Mouse (Mus musculus): ENCODE measurements around the gene Cfap52.
A peak's percentile ranks its signal among the peaks of the same experiment; 100 is the strongest.

Gene Cfap52

DNA sequence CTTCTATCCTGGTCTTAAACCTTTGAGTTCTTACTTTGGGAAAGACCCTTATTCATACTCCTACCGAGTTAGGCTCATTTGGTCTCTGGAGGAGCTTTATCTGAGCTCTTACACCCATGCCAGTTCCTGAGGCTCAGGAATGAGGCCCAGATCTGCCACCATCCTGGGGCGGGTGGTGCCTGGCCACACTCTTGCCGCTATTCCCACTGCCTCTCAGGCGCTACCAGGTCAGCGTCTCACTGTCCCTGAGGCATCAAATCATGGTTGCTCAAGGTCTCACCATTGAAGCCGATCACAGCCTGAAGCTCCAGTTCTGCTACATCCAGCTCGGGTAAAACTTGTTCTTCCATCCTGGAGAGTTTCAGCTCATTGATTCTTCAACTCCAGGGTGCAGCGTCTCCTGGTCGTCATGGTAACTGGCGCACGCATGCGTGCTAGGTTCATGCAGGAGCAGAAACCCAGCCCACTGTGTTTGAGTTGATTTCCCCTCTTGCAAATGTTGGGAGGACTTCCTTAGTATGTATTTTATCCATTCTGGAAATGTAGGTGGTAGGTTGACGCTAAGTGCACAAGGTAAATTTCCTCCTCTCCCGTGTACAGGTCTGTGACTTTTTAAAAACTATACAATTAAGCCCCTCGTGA lies at the start of gene Cfap52:
Gene Cfap52 (minus strand): TSS at position 410 of the 642 bp plus-strand sequence.
- DNase-seq (ENCODE audit: low read depth, low spot score): peak; percentile 94

DNA sequence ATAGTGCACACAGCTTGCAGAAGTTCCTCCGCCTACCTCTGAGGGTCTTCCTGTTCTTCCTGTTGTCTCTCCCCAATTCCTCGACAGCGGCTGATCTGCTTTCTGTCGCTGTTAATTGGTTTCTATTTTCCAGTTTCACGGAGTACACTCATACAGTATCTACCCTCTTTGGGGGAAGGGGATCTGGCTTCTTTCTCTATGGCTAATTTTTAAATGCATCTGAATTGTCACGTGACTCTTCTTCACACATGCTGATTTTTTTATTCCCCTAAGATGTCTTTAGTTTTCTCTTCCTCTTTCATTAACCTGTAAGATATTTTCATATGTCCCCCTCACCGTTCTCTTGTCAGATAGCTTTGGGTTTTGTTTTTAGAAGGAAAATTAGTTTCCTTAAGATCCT lies 46.8 kb upstream of the Cfap52 start:
- DNase-seq (ENCODE audit: low read depth, low spot score): no peak

DNA sequence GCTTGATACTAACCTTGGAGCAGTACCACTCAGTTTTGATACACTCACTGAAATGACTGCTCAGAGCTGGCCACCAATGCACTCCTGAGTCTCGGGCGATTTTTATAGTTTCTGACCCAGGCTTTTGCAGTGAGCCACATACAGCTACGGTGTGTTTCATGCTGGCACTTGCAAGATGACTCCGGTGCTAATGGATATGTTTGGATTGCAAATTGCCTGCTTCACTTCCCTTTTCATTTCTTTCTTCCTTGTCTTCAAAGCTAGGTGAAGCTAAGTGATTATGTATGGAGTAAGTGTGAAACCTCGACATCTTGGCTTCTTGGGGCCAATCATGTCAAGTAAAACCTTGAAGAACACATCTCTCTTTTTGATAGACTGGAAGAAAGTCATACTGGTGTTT lies 43.9 kb upstream of the Cfap52 start:
- DNase-seq (ENCODE audit: low read depth, low spot score): no peak

DNA sequence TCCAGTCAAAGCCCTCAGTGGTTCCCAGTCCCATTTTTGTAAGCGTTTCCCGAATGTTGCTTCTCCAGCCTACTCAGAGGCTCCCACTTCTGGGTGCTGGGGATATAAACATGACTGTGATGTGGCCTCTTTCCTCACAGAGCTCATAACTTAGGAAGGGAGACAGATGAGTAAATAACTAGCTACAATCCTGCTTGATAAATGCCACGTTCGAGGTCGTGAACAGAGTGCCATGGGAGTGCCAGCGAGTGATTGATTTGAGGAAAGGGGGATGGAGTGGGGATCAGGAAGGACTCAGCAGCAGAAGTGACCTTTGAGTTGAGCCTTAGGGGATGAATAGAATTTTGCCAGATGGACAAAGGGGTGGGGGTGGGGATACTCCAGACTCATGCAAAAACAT lies 42.2 kb upstream of the Cfap52 start:
- DNase-seq (ENCODE audit: low read depth, low spot score): no peak

- DNase-seq (ENCODE audit: low read depth, low spot score): no peak
These were observed 40.9 kb upstream of the Cfap52 start for GRCm38 (mm10) chr11:68006216-68006789.

- DNase-seq (ENCODE audit: low read depth, low spot score): peak; percentile 54
These were observed 38.7 kb upstream of the Cfap52 start for GRCm38 (mm10) chr11:68004191-68004590.

DNA sequence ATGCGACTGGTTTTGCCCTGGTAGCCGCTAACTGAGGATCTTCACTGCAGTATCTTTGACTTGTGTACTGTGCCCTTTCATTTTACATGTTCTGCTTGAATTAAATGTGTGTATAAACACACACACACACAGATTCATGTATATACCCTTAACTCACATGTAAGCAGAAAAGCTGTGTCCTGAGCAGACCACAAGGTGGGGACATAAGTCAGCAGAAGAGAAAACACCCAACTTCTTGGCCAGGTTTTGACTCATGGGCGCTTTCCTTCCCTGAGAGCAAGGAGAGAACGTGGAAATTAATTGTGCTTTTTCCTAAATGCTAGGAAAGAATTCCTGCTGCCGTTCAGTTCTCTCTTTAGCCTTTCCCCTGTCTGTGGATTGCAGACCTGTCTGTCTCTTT lies 34.2 kb upstream of the Cfap52 start:
- DNase-seq (ENCODE audit: low read depth, low spot score): peak; percentile 33

- no peak for DNase-seq (ENCODE audit: low read depth, low spot score)
These were observed 33.5 kb upstream of the Cfap52 start for GRCm38 (mm10) chr11:67998905-67999304.

DNA sequence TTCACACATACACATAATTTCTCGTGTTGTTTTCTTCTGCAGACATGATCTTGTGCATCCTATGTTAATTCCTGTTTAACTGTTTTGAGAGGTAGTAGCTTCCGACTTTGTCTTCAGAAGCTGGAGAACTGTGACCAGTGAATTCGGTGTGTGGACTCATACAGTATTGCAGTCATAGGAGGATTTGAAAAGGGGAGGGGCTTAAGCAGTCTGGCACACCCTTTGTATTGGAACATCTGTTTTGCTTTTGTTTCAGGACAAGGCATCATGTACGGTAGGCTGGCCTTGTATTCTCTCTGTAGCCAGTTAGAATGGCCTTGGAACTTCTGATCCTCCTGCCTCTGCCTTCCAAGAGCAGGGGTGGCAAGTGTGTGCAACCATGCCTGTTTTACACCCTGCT lies 30.5 kb upstream of the Cfap52 start:
- peak; percentile 16 for DNase-seq (ENCODE audit: low read depth, low spot score)

GRCm38 (mm10) chr11:67991240-67991639 lies 25.8 kb upstream of the Cfap52 start:
- DNase-seq (ENCODE audit: low read depth, low spot score): no peak

- no peak for DNase-seq (ENCODE audit: low read depth, low spot score)
These were observed 18.1 kb upstream of the Cfap52 start for GRCm38 (mm10) chr11:67983564-67983963.

DNA sequence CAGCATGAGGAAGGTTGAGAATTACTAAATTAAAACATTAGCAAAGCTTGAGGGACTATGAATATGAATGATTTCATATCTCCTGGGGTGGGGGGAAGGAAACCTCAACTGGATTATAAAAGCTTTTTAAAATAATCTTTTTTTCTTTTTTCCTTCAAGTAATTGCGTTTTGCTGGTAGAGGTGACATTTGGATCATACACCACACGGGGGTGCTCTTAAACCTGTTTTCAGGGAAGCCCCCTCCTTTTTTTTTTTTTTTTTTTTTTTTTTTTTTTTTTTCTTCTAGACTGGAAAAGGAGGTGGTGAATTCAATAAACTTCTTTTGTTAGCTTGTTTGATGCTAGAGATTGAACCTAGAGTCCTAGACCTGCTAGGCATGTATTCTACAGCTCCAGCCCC lies 9.8 kb upstream of the Cfap52 start:
- DNase-seq (ENCODE audit: low read depth, low spot score): peak; percentile 46

DNA sequence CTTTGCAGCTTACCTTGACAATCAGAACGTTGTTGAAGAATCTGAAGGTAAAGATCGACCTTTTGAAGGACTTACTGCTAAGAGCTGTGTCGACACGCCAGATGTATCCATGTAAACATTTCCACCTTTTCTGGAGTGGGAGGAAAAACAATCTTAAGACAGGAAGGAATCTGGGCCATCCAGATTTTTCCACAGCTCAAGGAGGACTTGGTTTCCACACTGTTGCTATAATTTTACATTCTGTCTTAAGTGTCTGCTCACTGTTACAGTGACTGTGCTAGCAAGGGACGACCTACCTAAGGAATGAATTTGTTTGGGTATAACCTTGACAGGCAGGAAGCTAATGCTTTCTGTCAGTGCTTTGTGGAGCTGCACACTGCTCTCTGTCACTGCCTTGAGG lies 7.8 kb upstream of the Cfap52 start:
- DNase-seq (ENCODE audit: low read depth, low spot score): no peak

DNA sequence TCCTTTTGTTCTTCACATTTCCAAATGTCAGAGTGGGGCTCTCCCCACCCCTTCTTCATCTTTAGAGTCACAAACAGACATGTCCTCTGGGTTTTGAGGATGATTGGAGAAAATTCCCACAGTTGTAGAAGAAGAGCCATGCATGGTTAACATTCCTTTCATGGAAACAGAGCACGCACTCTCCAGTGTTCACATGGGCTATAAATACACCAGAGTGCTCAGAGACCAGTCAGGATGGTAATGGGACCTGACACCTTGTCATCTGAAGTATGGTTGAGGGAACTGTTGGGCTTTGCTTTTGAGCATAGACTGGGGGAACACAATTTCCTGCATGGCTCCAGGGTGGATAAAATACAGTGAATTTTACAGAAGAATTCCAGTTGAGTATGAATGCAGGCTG lies 7.2 kb upstream of the Cfap52 start:
- no peak for DNase-seq (ENCODE audit: low read depth, low spot score)

- no peak for DNase-seq (ENCODE audit: low read depth, low spot score)
These were observed 2.4 kb upstream of the Cfap52 start for GRCm38 (mm10) chr11:67967831-67968230.

- peak; percentile 92 for DNase-seq (ENCODE audit: low read depth, low spot score)
These were observed 741 bp upstream of the Cfap52 start, which contains the start of gene Stx8 for GRCm38 (mm10) chr11:67965905-67966878. Gene Stx8, plus strand, starts transcription at chr11:67966193.

DNA sequence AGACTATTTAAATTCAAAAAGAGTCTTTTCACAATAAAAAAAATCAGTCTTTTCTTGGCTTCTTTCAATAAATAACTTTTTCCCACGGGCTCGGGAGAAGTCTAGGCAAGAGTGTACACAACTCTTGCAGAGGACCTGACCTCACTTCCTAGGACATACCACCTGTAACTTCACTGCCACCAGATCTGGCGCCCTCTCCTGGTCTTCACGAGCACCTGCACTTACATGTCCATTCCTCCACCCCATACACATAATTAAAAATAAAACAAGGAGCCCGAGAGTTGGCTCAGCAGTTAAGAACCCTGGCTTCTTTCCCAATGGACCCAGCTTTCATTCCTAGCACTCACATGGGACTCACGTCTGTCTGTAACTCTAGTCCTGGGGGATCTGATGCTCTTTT lies 1.3 kb downstream of the Cfap52 start:
- peak; percentile 87 for DNase-seq (ENCODE audit: low read depth, low spot score)

GRCm38 (mm10) chr11:67954413-67954812 lies 11.0 kb downstream of the Cfap52 start:
- DNase-seq (ENCODE audit: low read depth, low spot score): no peak

DNA sequence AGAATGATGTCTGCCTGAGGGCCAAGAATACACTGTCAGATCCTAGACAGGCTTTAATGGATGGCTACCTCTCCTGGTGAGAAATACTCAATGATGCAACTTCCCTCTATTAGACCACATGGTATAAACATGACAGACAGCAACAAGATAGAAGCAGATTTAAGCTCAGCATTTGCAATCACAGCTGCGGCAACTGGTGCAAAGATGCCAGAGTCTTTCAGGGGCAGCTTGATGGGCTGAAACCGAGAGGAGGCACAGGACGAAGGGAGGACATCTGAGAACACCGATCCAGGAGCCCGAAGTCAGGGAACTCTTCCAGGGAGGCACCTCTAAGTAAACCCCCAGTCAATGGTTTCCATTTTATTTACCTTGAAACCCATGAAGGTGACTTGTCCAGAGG lies 11.8 kb downstream of the Cfap52 start:
- no peak for DNase-seq (ENCODE audit: low read depth, low spot score)

GRCm38 (mm10) chr11:67949475-67949874 lies 16.0 kb downstream of the Cfap52 start:
- DNase-seq (ENCODE audit: low read depth, low spot score): no peak

DNA sequence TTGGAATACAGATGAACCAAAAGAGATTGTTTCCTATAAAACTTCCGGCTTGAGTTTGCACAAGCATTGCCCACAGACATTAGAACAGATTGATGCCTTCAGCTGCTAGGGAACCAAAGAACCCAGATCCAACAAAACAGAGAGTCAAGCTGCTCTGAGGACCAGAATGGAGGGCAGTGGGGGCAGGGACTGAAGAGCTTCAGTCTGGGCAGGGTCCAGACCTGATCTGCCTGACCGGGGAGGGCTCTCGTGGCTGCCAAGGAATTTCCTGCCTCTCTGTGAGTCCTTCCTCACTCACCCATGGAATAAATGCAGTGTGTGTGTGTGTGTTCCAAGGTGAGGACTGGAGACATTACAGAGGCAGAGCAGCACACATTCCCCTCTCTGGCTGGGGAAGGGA lies 17.2 kb downstream of the Cfap52 start:
- DNase-seq (ENCODE audit: low read depth, low spot score): no peak

GRCm38 (mm10) chr11:67932156-67932555 lies 33.3 kb downstream of the Cfap52 start:
- peak; percentile 61 for DNase-seq (ENCODE audit: low read depth, low spot score)

All from ZHBTc4 (cell line).